Mouse (Mus musculus) liver, embryonic 11.5 days (tissue): ENCODE measurements around the gene Cdkn3. TPM values are rescaled to one million over a fixed set of nuclear protein-coding genes. Genes with fewer than 3 reads are reported as not detected.
"Not testable (repeated sequence)": the region's sequence is repeated elsewhere in the genome, so short reads cannot be mapped to it uniquely, and the experiment has no call there.

Experiments
- ATAC-seq: fragments of 200-750 bp; cut with Nextera tagmentation; replicated peaks from 2 replicates; pipeline ENCODE4 v1.8.0; 2017; ENCODE audit warnings: moderate number of reproducible peaks, mild to moderate bottlenecking, moderate TSS enrichment, moderate library complexity; ENCODE audit not compliant: low FRiP score
- DNase-seq: peaks from one replicate; pipeline ENCODE4 v3.0.0-alpha.2; 2017; ENCODE audit warnings: low spot score
- H3K27ac ChIP-seq: fragments of 300-500 bp; sonication (generic); 2 replicates; pipeline ENCODE4 v1.5.1; 2014; ENCODE audit warnings: mild to moderate bottlenecking, low read depth, low read length, control low read depth
- H3K27me3 ChIP-seq: fragments of 300-500 bp; sonication (generic); replicated peaks from 2 replicates; pipeline ENCODE4 v1.6.1; 2014; ENCODE audit warnings: low read length, mixed read lengths; ENCODE audit not compliant: control insufficient read depth, insufficient read depth
- H3K36me3 ChIP-seq: fragments of 300-500 bp; sonication (generic); 2 replicates; pipeline ENCODE4 v1.6.1; 2014; ENCODE audit warnings: mild to moderate bottlenecking, low read length, moderate library complexity, mixed read lengths; ENCODE audit not compliant: control insufficient read depth, insufficient read depth
- H3K4me1 ChIP-seq: fragments of 300-500 bp; sonication (generic); replicated peaks from 2 replicates; pipeline ENCODE4 v1.6.1; 2014; ENCODE audit warnings: low read length, mixed read lengths; ENCODE audit not compliant: control insufficient read depth, insufficient read depth
- H3K4me2 ChIP-seq: fragments of 300-500 bp; sonication (generic); 2 replicates; pipeline ENCODE4 v1.6.1; 2014; ENCODE audit warnings: mild to moderate bottlenecking, control low read depth, moderate library complexity
- H3K4me3 ChIP-seq: fragments of 300-500 bp; sonication (generic); 2 replicates; pipeline ENCODE4 v1.5.1; 2014; ENCODE audit warnings: low read depth, low read length, control low read depth
- H3K9ac ChIP-seq: fragments of 300-500 bp; sonication (generic); 2 replicates; pipeline ENCODE4 v1.6.1; 2014; ENCODE audit warnings: low read depth, low read length, control low read depth
- H3K9me3 ChIP-seq: fragments of 300-500 bp; sonication (generic); 2 replicates; pipeline ENCODE4 v1.6.1; 2016; ENCODE audit warnings: low read length, inconsistent platforms, mixed read lengths; ENCODE audit not compliant: control insufficient read depth
- WGBS: fragments of 180-500 bp; shearing (Covaris S2); extraction: QIAGEN DNeasy Blood & Tissue Kit; methylation state at CpG from one replicate; pipeline ENCODE4 v1.1.7; 2014; 5-methylcytosine and 5-hydroxymethylcytosine counted together
- polyA plus RNA-seq: library from polyadenylated mRNA; unstranded; fragments of >200 nt; fragmentation: Nextera tagmentation; extraction: Ambion mirVana; gene quantifications from 2 replicates; pipeline ENCODE4 v1.2.1, GENCODE M21; 2014

The Cdkn3 gene
- polyA plus RNA-seq, 1 experiment from 2014 or later, result 66.0 TPM

DNA sequence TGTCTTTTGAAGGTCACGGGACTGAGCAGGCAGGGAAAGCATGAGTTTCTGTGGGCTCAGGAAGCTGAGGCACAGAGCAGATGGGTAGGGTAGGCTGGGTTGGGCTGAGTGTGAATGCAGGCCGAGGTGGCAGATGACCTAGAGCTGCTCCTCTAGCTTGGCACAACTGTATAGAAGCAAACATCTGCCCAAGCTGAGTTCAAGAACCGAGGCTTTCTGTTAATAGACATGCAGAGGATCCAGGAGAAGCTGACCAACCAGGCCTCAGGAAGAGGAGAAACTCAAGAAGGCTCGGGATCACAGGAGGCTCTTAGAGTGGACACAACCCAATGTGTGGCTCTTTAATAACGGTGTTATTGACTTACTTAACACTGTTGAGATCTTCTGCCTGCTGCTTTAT lies 45.8 kb downstream of the Cdkn3 start:
- ATAC-seq (no peak), DNase-seq (no peak)
- Histone ChIP-seq H3K36me3 (peaks cover 13% of the 10 kb centered on the region; the same call in 1 of the 2 replicates), H3K27ac (no peak overlapping the region), H3K27me3 (no peaks in the 10 kb centered on the region), H3K9me3 (no peaks in the 10 kb centered on the region), H3K9ac (no peak overlapping the region), H3K4me3 (no peak overlapping the region), H3K4me1 (no peaks in the 10 kb centered on the region), H3K4me2 (no peak overlapping the region)
- WGBS, result 78% methylated on average over 5 of the region's 5 CpGs

DNA sequence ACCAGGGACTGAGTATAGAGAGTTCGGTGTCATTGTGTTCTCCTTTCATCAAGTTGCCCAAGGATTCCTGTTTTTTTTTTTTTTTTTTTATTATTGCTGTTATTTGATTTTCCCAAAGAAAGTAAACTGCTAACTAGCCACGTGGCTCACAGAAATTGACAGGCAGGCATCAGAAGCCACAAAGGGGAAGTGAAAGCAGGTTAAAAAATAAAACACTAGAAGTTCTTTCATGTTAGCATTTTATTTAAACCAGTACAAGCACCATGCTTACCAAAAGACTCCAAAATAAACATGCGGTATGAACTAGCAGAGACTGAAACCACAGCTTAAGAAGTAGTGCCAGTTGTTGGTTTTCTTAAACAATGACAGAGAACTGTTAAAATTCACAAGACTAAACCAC lies 47.6 kb downstream of the Cdkn3 start:
- no peaks in the 10 kb centered on the region for H3K4me1 ChIP-seq
- H3K9ac ChIP-seq, result no peak overlapping the region
- no peak overlapping the region for H3K4me2 ChIP-seq
- ATAC-seq, result no peak
- no peaks in the 10 kb centered on the region for H3K9me3 ChIP-seq
- no peak overlapping the region for H3K4me3 ChIP-seq
- no peak overlapping the region for H3K27ac ChIP-seq
- H3K27me3 ChIP-seq, result no peaks in the 10 kb centered on the region
- peaks cover 20% of the 10 kb centered on the region; the same call in 1 of the 2 replicates for H3K36me3 ChIP-seq
- WGBS, result 68% methylated on average over 3 of the region's 3 CpGs
- no peak for DNase-seq

DNA sequence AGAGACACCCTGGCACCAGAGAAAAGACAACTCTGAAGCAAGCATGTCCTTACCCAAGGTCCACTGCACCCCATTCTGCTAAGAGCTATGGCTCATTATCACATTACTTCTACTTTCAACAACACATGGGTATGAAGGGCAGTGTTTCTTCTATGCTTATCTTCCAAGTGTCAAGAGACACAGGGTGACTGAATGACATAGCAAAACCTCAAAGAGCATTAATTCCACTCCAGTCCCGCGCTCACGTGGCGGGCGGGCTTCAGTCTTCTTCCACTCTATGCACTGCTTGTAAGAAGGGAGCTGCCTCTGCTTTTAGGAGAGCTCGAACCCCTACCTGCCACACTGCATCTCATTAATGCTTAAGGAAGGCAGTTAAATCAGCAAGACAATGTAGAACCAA lies 55.3 kb downstream of the Cdkn3 start:
- Histone ChIP-seq H3K36me3 (peaks cover 26% of the 10 kb centered on the region), H3K4me3 (no peak overlapping the region)
- WGBS, result 49% methylated on average over 6 of the region's 6 CpGs

GRCm38 (mm10) chr14:46816916-46817622 lies 56.7 kb downstream of the Cdkn3 start:
- WGBS, result 88% methylated on average over 8 of the region's 8 CpGs
- Histone ChIP-seq H3K4me1 (peaks cover 17% of the 10 kb centered on the region; the same call in 1 of the 2 replicates), H3K4me3 (no peak overlapping the region), H3K27me3 (no peaks in the 10 kb centered on the region), H3K4me2 (no peak overlapping the region), H3K9ac (no peak overlapping the region), H3K36me3 (peaks cover 15% of the 10 kb centered on the region), H3K9me3 (no peaks in the 10 kb centered on the region), H3K27ac (no peak overlapping the region)
- DNase-seq (no peak), ATAC-seq (no peak)

More for the DNA sequence above, 55.3 kb downstream of the Cdkn3 start:
- peak; percentile 82 for ATAC-seq
- Histone ChIP-seq H3K9me3 (no peaks in the 10 kb centered on the region), H3K9ac (no peak overlapping the region), H3K27me3 (no peaks in the 10 kb centered on the region), H3K4me2 (peak overlapping the region; percentile 31), H3K27ac (peak overlapping the region; percentile 3; the same call in 1 of the 2 replicates), H3K4me1 (peaks cover 16% of the 10 kb centered on the region; the same call in 1 of the 2 replicates)
- DNase-seq, result no peak

GRCm38 (mm10) chr14:46818743-46819142 lies 58.4 kb downstream of the Cdkn3 start:
- DNase-seq (no peak), ATAC-seq (no peak)
- Histone ChIP-seq H3K36me3 (peaks cover 7% of the 10 kb centered on the region), H3K9me3 (no peaks in the 10 kb centered on the region), H3K4me1 (peaks cover 17% of the 10 kb centered on the region; the same call in 1 of the 2 replicates), H3K4me3 (no peak overlapping the region), H3K4me2 (no peak overlapping the region), H3K9ac (no peak overlapping the region), H3K27ac (no peak overlapping the region), H3K27me3 (no peaks in the 10 kb centered on the region)
- WGBS, result 91% methylated on average over 7 of the region's 7 CpGs

- not testable (repeated sequence) for H3K27me3 ChIP-seq, H3K36me3 ChIP-seq, H3K27ac ChIP-seq, H3K9ac ChIP-seq, DNase-seq, H3K4me2 ChIP-seq, H3K4me3 ChIP-seq, ATAC-seq, H3K9me3 ChIP-seq
- H3K4me1 ChIP-seq, result peaks cover 17% of the 10 kb centered on the region; the same call in 1 of the 2 replicates
- 87% methylated on average over 5 of the region's 6 CpGs for whole genome bisulfite sequencing
These were observed 59.6 kb downstream of the Cdkn3 start for GRCm38 (mm10) chr14:46819961-46820360.

Other genes starting within 250 kb of the Cdkn3 start
- gene Cnih1, start 27.9 kb downstream of the Cdkn3 start, polyA plus RNA-seq, result 165 and 171 TPM in 2 replicates
- 71.2 and 78.2 TPM in 2 replicates for gene Gmfb, start 61.7 kb downstream of the Cdkn3 start, polyA plus RNA-seq
- gene Cgrrf1, start 71.6 kb downstream of the Cdkn3 start, polyA plus RNA-seq, result 23.1 and 24.4 TPM in 2 replicates
- 0.75 and 1.1 TPM in 2 replicates for gene Samd4, start 122.3 kb downstream of the Cdkn3 start, polyA plus RNA-seq